Mouse (Mus musculus): ENCODE data around the gene Crhr1. TPM values are rescaled to one million over a fixed set of nuclear protein-coding genes. Genes with fewer than 3 reads are reported as not detected.

Gene Crhr1
- total RNA-seq (2023): not detected

DNA sequence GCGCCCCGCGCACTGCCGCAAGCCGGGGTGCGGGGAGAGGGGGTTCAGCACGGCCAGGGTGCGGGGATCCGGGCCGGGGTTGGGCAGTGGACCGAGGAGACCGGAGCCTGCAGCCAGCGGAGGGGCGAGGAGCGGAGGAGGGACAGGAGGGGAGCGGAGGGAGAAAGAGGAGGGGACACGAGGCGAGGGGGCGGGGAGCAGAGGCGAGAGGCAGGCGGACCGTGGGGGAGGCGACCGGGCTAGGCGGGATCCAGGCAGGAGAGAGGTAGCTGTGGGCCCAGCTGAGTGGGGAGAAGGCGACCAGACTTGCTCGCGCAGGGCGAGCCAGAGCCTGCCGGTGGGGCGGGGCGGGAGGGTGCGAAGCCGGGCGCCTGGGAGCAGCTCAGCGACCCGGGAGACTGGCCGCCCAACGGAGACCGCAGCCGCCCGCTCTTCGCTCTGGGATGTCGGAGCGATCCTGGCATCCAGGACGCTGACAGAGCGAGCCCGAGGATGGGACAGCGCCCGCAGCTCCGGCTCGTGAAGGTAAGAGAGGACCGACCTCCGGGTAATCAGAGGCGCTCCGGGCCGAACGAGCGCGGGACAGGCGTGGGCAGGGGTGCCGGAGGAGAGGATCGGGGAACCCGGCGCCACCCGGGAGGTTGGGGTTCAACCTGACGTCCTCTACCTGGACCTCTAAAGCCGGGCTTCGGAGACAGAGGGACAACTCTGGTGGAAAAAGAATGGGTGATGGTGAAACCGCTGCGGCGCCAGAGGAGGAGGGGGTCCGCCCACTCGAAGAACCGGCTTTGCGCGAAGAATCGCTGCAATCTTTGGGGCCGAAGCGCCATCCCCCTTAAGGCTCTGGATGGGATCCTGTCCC is at the start of gene Crhr1:
Gene Crhr1, plus strand, starts transcription at position 276 of the 862 bp plus-strand sequence.

DNA sequence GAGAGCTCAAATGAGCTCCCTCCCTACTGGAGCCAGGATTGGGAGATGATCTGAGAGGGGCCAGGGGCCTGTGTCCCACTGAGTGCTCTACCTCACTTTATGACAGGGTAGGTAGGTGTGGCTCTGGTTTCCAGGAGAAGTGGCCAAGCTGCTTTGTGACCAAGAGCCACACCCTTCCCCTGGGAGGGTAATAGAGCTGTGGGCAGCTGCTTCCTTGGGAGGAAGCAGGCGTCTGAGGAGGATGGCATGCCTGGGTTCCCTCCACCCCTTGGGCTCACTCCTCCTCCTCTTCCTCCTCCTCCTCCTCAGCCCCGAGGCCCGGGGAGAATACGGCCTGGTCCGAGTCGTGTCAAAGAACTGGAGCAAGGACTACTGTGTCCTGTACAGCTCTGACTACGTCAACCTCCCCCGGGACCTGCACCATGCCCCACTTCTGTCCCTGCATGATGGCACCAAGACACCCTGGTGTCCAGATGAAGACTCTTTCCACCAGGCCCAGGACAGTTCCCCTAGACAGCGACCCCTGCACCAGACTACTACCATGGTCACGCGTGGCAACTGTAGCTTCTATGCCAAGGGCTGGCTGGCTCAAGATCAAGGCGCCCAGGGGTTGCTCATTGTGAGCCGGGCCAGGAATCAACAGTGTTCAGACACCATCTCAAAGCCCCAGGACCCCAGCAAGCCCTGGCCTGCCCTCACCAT is 53.6 kb downstream of the Crhr1 start, which contains the start of gene Sppl2c:
Gene Sppl2c, plus strand, starts transcription at position 193 of the 702 bp plus-strand sequence.

Other genes starting within 250 kb of the Crhr1 start
- 10 to 100 TPM; 45.6 to 48.6 TPM for gene Nsf, start 178.8 kb upstream of the Crhr1 start, total RNA-seq (2023)
- gene Arf2, start 166.1 kb upstream of the Crhr1 start, total RNA-seq (2023): 10 to 100 TPM; 24.5 to 28.5 TPM
- gene Sppl2c, start 53.5 kb downstream of the Crhr1 start, total RNA-seq (2023): not detected
- under 1 TPM; 0.11 TPM for gene Mapt, start 98.5 kb downstream of the Crhr1 start, total RNA-seq (2023)

Data from neutrophil, adult 59 days (primary cell).